Mouse (Mus musculus) embryonic facial prominence, embryonic 11.5 days (tissue): ENCODE data around the gene Olfr690. TPM values are rescaled to one million over a fixed set of nuclear protein-coding genes. Genes with fewer than 3 reads are reported as not detected.
"Not testable (repeated sequence)": the region's sequence is repeated elsewhere in the genome, so short reads cannot be mapped to it uniquely, and the experiment has no call there.

ENCODE experiments used
- ATAC-seq: fragments of 200-750 bp; cut with Nextera tagmentation; replicated peaks from 2 replicates; pipeline ENCODE4 v1.8.0; 2017; ENCODE audit warnings: low read depth; ENCODE audit not compliant: insufficient number of reproducible peaks, low FRiP score, low TSS enrichment
- DNase-seq: peaks from one replicate; pipeline ENCODE4 v3.0.0-alpha.2; 2015; ENCODE audit warnings: low spot score
- H3K27ac ChIP-seq: fragments of 300-500 bp; sonication (generic); replicated peaks from 2 replicates; pipeline ENCODE4 v1.5.1; 2014; ENCODE audit warnings: mild to moderate bottlenecking, low read depth, low read length, control low read depth
- H3K27me3 ChIP-seq: fragments of 300-500 bp; sonication (generic); 2 replicates; pipeline ENCODE4 v1.6.1; 2014; ENCODE audit warnings: mild to moderate bottlenecking, low read length, moderate library complexity, mixed read lengths; ENCODE audit not compliant: control insufficient read depth, insufficient read depth
- H3K36me3 ChIP-seq: fragments of 300-500 bp; sonication (generic); replicated peaks from 2 replicates; pipeline ENCODE4 v1.6.1; 2014; ENCODE audit warnings: low read depth, mild to moderate bottlenecking, low read length, moderate library complexity, mixed read lengths; ENCODE audit not compliant: control insufficient read depth, insufficient read depth
- H3K4me1 ChIP-seq: fragments of 300-500 bp; sonication (generic); 2 replicates; pipeline ENCODE4 v1.6.1; 2014; ENCODE audit warnings: low read length, mixed read lengths; ENCODE audit not compliant: control insufficient read depth, insufficient read depth
- H3K4me2 ChIP-seq: fragments of 300-500 bp; sonication (generic); 2 replicates; pipeline ENCODE4 v1.6.1; 2014; ENCODE audit warnings: low read depth, mild to moderate bottlenecking, control low read depth, low read length, moderate library complexity
- H3K4me3 ChIP-seq: fragments of 300-500 bp; sonication (generic); 2 replicates; pipeline ENCODE4 v1.5.1; 2014; ENCODE audit warnings: low read depth, low read length, control low read depth
- H3K9ac ChIP-seq: fragments of 300-500 bp; sonication (generic); replicated peaks from 2 replicates; pipeline ENCODE4 v1.6.1; 2014; ENCODE audit warnings: mild to moderate bottlenecking, control low read depth, low read length
- H3K9me3 ChIP-seq: fragments of 300-500 bp; sonication (generic); replicated peaks from 2 replicates; pipeline ENCODE4 v1.6.1; 2016; ENCODE audit warnings: mild to moderate bottlenecking, low read length, inconsistent platforms, mixed read lengths; ENCODE audit not compliant: control insufficient read depth
- WGBS: fragments of 180-500 bp; shearing (Covaris S2); extraction: QIAGEN DNeasy Blood & Tissue Kit; methylation state at CpG from one replicate; pipeline ENCODE4 v1.1.7; 2014; 5-methylcytosine and 5-hydroxymethylcytosine counted together
- polyA plus RNA-seq: library from polyadenylated mRNA; unstranded; fragments of >200 nt; fragmentation: Nextera tagmentation; extraction: Ambion mirVana; gene quantifications from 2 replicates; pipeline ENCODE4 v1.2.1, GENCODE M21; 2014

The Olfr690 gene
- polyA plus RNA-seq, 1 experiment from 2014 or later = not detected

- Histone ChIP-seq H3K27ac (no peak overlapping the region), H3K36me3 (no peaks in the 10 kb centered on the region), H3K9me3 (no peaks in the 10 kb centered on the region), H3K9ac (no peak overlapping the region), H3K4me2 (no peak overlapping the region), H3K4me3 (no peak overlapping the region), H3K4me1 (no peaks in the 10 kb centered on the region), H3K27me3 (no peaks in the 10 kb centered on the region)
- ATAC-seq (no peak), DNase-seq (no peak)
- 83% methylated on average over 5 of the region's 5 CpGs for WGBS
Observed at GRCm38 (mm10) chr7:105367268-105367667, 33.4 kb upstream of the Olfr690 start.

- Histone ChIP-seq H3K4me1 (no peaks in the 10 kb centered on the region), H3K27me3 (no peaks in the 10 kb centered on the region), H3K36me3 (no peaks in the 10 kb centered on the region), H3K4me3 (no peak overlapping the region), H3K27ac (no peak overlapping the region), H3K4me2 (no peak overlapping the region), H3K9ac (no peak overlapping the region), H3K9me3 (no peaks in the 10 kb centered on the region)
- no peak for DNase-seq
- WGBS = 86% methylated on average over 2 of the region's 2 CpGs
- ATAC-seq = no peak
Observed at GRCm38 (mm10) chr7:105361713-105362112, 27.8 kb upstream of the Olfr690 start.

- WGBS = 97% methylated on average over 1 of the region's 2 CpGs
- H3K4me2 ChIP-seq, H3K36me3 ChIP-seq, DNase-seq, H3K9ac ChIP-seq, H3K4me3 ChIP-seq, H3K4me1 ChIP-seq, H3K9me3 ChIP-seq, H3K27me3 ChIP-seq, ATAC-seq, H3K27ac ChIP-seq: not testable (repeated sequence)
Observed at GRCm38 (mm10) chr7:105356487-105356886, 22.6 kb upstream of the Olfr690 start.

GRCm38 (mm10) chr7:105356064-105356463, 22.2 kb upstream of the Olfr690 start:
- H3K4me3 ChIP-seq, DNase-seq, H3K27ac ChIP-seq, H3K9me3 ChIP-seq, H3K9ac ChIP-seq, ATAC-seq, H3K27me3 ChIP-seq, H3K36me3 ChIP-seq, H3K4me2 ChIP-seq, H3K4me1 ChIP-seq: not testable (repeated sequence)
- WGBS = no CpG with 5 or more reads among the region's 5 CpGs

GRCm38 (mm10) chr7:105342752-105343151, 8.8 kb upstream of the Olfr690 start:
- Histone ChIP-seq H3K4me3 (no peak overlapping the region), H3K27ac (no peak overlapping the region), H3K9ac (no peak overlapping the region), H3K27me3 (no peaks in the 10 kb centered on the region), H3K4me1 (no peaks in the 10 kb centered on the region), H3K4me2 (no peak overlapping the region), H3K36me3 (no peaks in the 10 kb centered on the region), H3K9me3 (no peaks in the 10 kb centered on the region)
- no peak for ATAC-seq
- no peak for DNase-seq
- WGBS = 78% methylated on average over 2 of the region's 2 CpGs

- Histone ChIP-seq H3K4me1 (no peaks in the 10 kb centered on the region), H3K4me2 (no peak within 1 kb of the TSS), H3K36me3 (no peaks in the 10 kb centered on the region), H3K9me3 (no peaks in the 10 kb centered on the region), H3K4me3 (no peak within 1 kb of the TSS), H3K27ac (no peak within 1 kb of the TSS), H3K9ac (no peak within 1 kb of the TSS), H3K27me3 (no peaks in the 10 kb centered on the region)
- no peak for DNase-seq
- no peak for ATAC-seq
- WGBS = 62% methylated on average over 1 of the region's 1 CpGs
Observed at GRCm38 (mm10) chr7:105342170-105342569, 8.3 kb upstream of the Olfr690 start, which contains the start of gene Olfr691. Olfr691 (minus strand) TSS chr7:105342270.

- no peak for ATAC-seq
- 76% methylated on average over 2 of the region's 2 CpGs for WGBS
- H3K4me3 ChIP-seq = no peak overlapping the region
Observed at GRCm38 (mm10) chr7:105325302-105325701, 8.6 kb downstream of the Olfr690 start.

GRCm38 (mm10) chr7:105310865-105311264, 23.0 kb downstream of the Olfr690 start, which contains the start of gene Olfr689:
Olfr689 (plus strand) TSS chr7:105311165.
- Histone ChIP-seq H3K36me3 (no peaks in the 10 kb centered on the region), H3K27ac (no peak within 1 kb of the TSS), H3K4me2 (no peak within 1 kb of the TSS), H3K9me3 (no peaks in the 10 kb centered on the region), H3K4me1 (no peaks in the 10 kb centered on the region), H3K27me3 (no peaks in the 10 kb centered on the region), H3K4me3 (no peak within 1 kb of the TSS), H3K9ac (no peak within 1 kb of the TSS)
- WGBS = 82% methylated on average over 1 of the region's 1 CpGs
- no peak for DNase-seq
- no peak for ATAC-seq

More at GRCm38 (mm10) chr7:105325302-105325701, 8.6 kb downstream of the Olfr690 start:
- no peaks in the 10 kb centered on the region for H3K36me3 ChIP-seq
- H3K4me1 ChIP-seq = no peaks in the 10 kb centered on the region
- no peak overlapping the region for H3K4me2 ChIP-seq
- no peaks in the 10 kb centered on the region for H3K27me3 ChIP-seq
- H3K9me3 ChIP-seq = no peaks in the 10 kb centered on the region
- H3K27ac ChIP-seq = no peak overlapping the region
- DNase-seq = no peak
- no peak overlapping the region for H3K9ac ChIP-seq
